Mouse (Mus musculus) midbrain, postnatal 0 days (tissue): Measurements from ENCODE around the gene Cdcp1. TPM values are rescaled to one million over a fixed set of nuclear protein-coding genes. Genes with fewer than 3 reads are reported as not detected.

Experiments used
- ATAC-seq: fragments of 200-750 bp; cut with Nextera tagmentation; 2 replicates; pipeline ENCODE4 v1.8.0; 2017; ENCODE audit warnings: moderate number of reproducible peaks, mild to moderate bottlenecking, moderate TSS enrichment, moderate library complexity; ENCODE audit not compliant: low FRiP score
- DNase-seq: peaks from one replicate; pipeline ENCODE4 v3.0.0-alpha.2; 2015; ENCODE audit warnings: low spot score
- H3K27ac ChIP-seq: fragments of 300-500 bp; sonication (generic); 2 replicates; pipeline ENCODE4 v1.5.1; 2014; ENCODE audit warnings: low read depth, mild to moderate bottlenecking, low read length, mixed read lengths
- H3K27me3 ChIP-seq: fragments of 300-500 bp; sonication (generic); 2 replicates; pipeline ENCODE4 v1.6.1; 2014; ENCODE audit warnings: low read length, control low read depth, mixed read lengths; ENCODE audit not compliant: insufficient read depth
- H3K36me3 ChIP-seq: fragments of 300-500 bp; sonication (generic); 2 replicates; pipeline ENCODE4 v1.6.1; 2014; ENCODE audit warnings: low read length, control low read depth, mixed read lengths; ENCODE audit not compliant: insufficient read depth
- H3K4me1 ChIP-seq: fragments of 300-500 bp; sonication (generic); 2 replicates; pipeline ENCODE4 v1.6.1; 2014; ENCODE audit warnings: mild to moderate bottlenecking, control low read depth, antibody characterized with exemption, low read length, mixed read lengths; ENCODE audit not compliant: insufficient read depth
- H3K4me2 ChIP-seq: fragments of 300-500 bp; sonication (generic); 2 replicates; pipeline ENCODE4 v1.6.1; 2014; ENCODE audit warnings: low read depth, mild to moderate bottlenecking, low read length, mixed read lengths; ENCODE audit not compliant: poor library complexity, severe bottlenecking
- H3K4me3 ChIP-seq: fragments of 300-500 bp; sonication (generic); 2 replicates; pipeline ENCODE4 v1.5.1; 2014; ENCODE audit warnings: low read depth, mild to moderate bottlenecking, low read length, moderate library complexity
- H3K9ac ChIP-seq: fragments of 300-500 bp; sonication (generic); replicated peaks from 2 replicates; pipeline ENCODE4 v1.6.1; 2014; ENCODE audit warnings: mild to moderate bottlenecking, low read length, moderate library complexity, mixed read lengths; ENCODE audit not compliant: poor library complexity, severe bottlenecking
- H3K9me3 ChIP-seq: fragments of 300-500 bp; sonication (generic); 2 replicates; pipeline ENCODE4 v1.6.1; 2016; ENCODE audit warnings: low read length, control low read depth
- CTCF ChIP-seq: IDR thresholded peaks from 2 replicates; pipeline ENCODE4 v1.5.1; 2016; ENCODE audit warnings: antibody characterized with exemption, mild to moderate bottlenecking
- WGBS: fragments of 180-500 bp; shearing (Covaris S2); extraction: QIAGEN DNeasy Blood & Tissue Kit; methylation state at CpG from one replicate; pipeline ENCODE4 v1.1.7; 2014; 5-methylcytosine and 5-hydroxymethylcytosine counted together
- polyA plus RNA-seq: library from polyadenylated mRNA; unstranded; fragments of >200 nt; fragmentation: Nextera tagmentation; extraction: Ambion mirVana; gene quantifications from 2 replicates; pipeline ENCODE4 v1.2.1, GENCODE M21; 2015
- total RNA-seq: library from RNA; depleted of rRNA; stranded (reverse); fragments of >200 nt; gene quantifications from 2 replicates; pipeline ENCODE4 v1.2.3, GENCODE M21; 2014

The Cdcp1 gene
- total and polyA plus RNA-seq, 2 experiments from 2014 or later = 0.25 to 0.44 TPM

GRCm38 (mm10) chr9:123228671-123229070 is 12.8 kb upstream of the Cdcp1 start:
- ATAC-seq (no peak), DNase-seq (no peak)
- no peak overlapping the region for H3K4me3 ChIP-seq
- H3K4me2 ChIP-seq = no peak overlapping the region
- no peak overlapping the region for H3K27ac ChIP-seq
- no peaks in the 10 kb centered on the region for H3K36me3 ChIP-seq
- H3K4me1 ChIP-seq = no peaks in the 10 kb centered on the region
- H3K9me3 ChIP-seq = no peaks in the 10 kb centered on the region
- no peak for TF ChIP-seq CTCF
- no peak overlapping the region for H3K9ac ChIP-seq
- no peaks in the 10 kb centered on the region for H3K27me3 ChIP-seq

- H3K4me1 ChIP-seq = no peaks in the 10 kb centered on the region
- no peak for TF ChIP-seq CTCF
- H3K4me2 ChIP-seq = no peak overlapping the region
- H3K4me3 ChIP-seq = no peak overlapping the region
- no peaks in the 10 kb centered on the region for H3K36me3 ChIP-seq
- DNase-seq = no peak
- no peaks in the 10 kb centered on the region for H3K27me3 ChIP-seq
- 73% methylated on average over 3 of the region's 3 CpGs for WGBS
- no peak overlapping the region for H3K27ac ChIP-seq
- ATAC-seq = no peak
- H3K9ac ChIP-seq = no peak overlapping the region
- H3K9me3 ChIP-seq = no peaks in the 10 kb centered on the region
These were observed 11.4 kb upstream of the Cdcp1 start for GRCm38 (mm10) chr9:123227106-123227750.

- no peaks in the 10 kb centered on the region for H3K9me3 ChIP-seq
- no peaks in the 10 kb centered on the region for H3K36me3 ChIP-seq
- ATAC-seq = no peak
- DNase-seq = no peak
- no peaks in the 10 kb centered on the region for H3K27me3 ChIP-seq
- 81% methylated on average over 2 of the region's 2 CpGs for WGBS
- H3K4me1 ChIP-seq = no peaks in the 10 kb centered on the region
- H3K27ac ChIP-seq = no peak overlapping the region
- H3K9ac ChIP-seq = no peak overlapping the region
- H3K4me2 ChIP-seq = no peak overlapping the region
- no peak overlapping the region for H3K4me3 ChIP-seq
- no peak for TF ChIP-seq CTCF
These were observed 9.1 kb upstream of the Cdcp1 start for GRCm38 (mm10) chr9:123224863-123225431.

GRCm38 (mm10) chr9:123219826-123220225 is 4.0 kb upstream of the Cdcp1 start:
- ATAC-seq = no peak
- Histone ChIP-seq H3K4me2 (no peak overlapping the region), H3K9ac (no peak overlapping the region), H3K4me3 (no peak overlapping the region), H3K36me3 (no peaks in the 10 kb centered on the region), H3K9me3 (no peaks in the 10 kb centered on the region), H3K27me3 (0 out of 2 replicates have a peak, but pooled peaks cover 5% of the 10 kb centered on the region), H3K4me1 (no peaks in the 10 kb centered on the region; the same call in 1 of the 2 replicates), H3K27ac (no peak overlapping the region)
- 23% methylated on average over 5 of the region's 5 CpGs for whole genome bisulfite sequencing
- no peak for TF ChIP-seq CTCF
- DNase-seq = no peak

GRCm38 (mm10) chr9:123213371-123213770 is 2.5 kb downstream of the Cdcp1 start:
- Histone ChIP-seq H3K27ac (no peak overlapping the region), H3K4me2 (no peak overlapping the region), H3K4me1 (no peaks in the 10 kb centered on the region; the same call in 1 of the 2 replicates), H3K36me3 (no peaks in the 10 kb centered on the region), H3K9me3 (no peaks in the 10 kb centered on the region), H3K27me3 (0 out of 2 replicates have a peak, but pooled peaks cover 9% of the 10 kb centered on the region), H3K4me3 (no peak overlapping the region), H3K9ac (no peak overlapping the region)
- no peak for TF ChIP-seq CTCF
- WGBS = 82% methylated on average over 9 of the region's 9 CpGs
- DNase-seq = no peak
- ATAC-seq = no peak

- Histone ChIP-seq H3K9ac (no peak overlapping the region), H3K36me3 (no peaks in the 10 kb centered on the region), H3K4me2 (no peak overlapping the region), H3K4me1 (no peaks in the 10 kb centered on the region), H3K27me3 (no peaks in the 10 kb centered on the region), H3K27ac (no peak overlapping the region), H3K9me3 (no peaks in the 10 kb centered on the region), H3K4me3 (no peak overlapping the region)
- 88% methylated on average over 1 of the region's 1 CpGs for WGBS
- no peak for TF ChIP-seq CTCF
- ATAC-seq = no peak
- no peak for DNase-seq
These were observed 7.9 kb downstream of the Cdcp1 start for GRCm38 (mm10) chr9:123207895-123208294.
